14 mouse cellular contexts compared by ENCODE assay signal in the genomic region with DNA sequence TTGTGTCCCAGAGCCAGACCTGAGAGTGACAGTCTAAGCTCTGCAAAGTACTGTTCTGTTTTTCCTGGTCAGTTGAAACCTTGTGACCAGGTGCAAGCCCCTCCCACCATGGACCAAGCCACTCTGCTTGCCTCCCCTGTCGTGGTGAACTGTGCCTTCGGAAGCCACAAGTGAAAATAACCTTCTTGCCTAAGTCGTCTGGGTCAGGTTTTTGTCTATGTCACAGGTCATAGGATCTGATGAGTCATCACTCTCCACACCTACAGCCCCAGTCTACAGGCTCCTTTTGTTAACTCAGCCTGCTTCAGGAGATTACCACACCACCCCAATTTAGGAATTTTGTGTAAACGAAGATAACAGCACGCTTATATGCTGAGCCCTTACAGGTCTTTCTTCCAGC.
"Had no signal": no experiment of that assay in that cellular context is flagged by ENCODE, and none has a peak within 500 bp of the region (broad histone marks: within the 10 kb centered on the region; RNA-seq: fewer than 3 reads in every experiment).

No protein-coding gene starts in this region.

- H3K9me3 ChIP-seq: limb, embryonic 13.5 days; liver, embryonic 13.5 days; midbrain, embryonic 10.5 days; midbrain, embryonic 15.5 days; neural tube, embryonic 13.5 days; stomach, embryonic 15.5 days had no signal

- DNase-seq: kidney, adult 11 months; liver, embryonic 13.5 days; lung, adult 2 months; lung, postnatal 36 days; right cerebral cortex, postnatal 14 days; thymus, postnatal 36 days had no signal

- H3K27me3 ChIP-seq: limb, embryonic 13.5 days; liver, embryonic 13.5 days; midbrain, embryonic 15.5 days; neural tube, embryonic 13.5 days; stomach, embryonic 15.5 days had no signal

- ATAC-seq: lung, postnatal 0 days; midbrain, embryonic 15.5 days had no signal

- H3K27ac ChIP-seq: kidney, postnatal 0 days; layer of hippocampus, adult 2 months; limb, embryonic 13.5 days; liver, embryonic 13.5 days; midbrain, embryonic 10.5 days; midbrain, embryonic 15.5 days; neural tube, embryonic 13.5 days; stomach, embryonic 15.5 days had no signal

- H3K4me2 ChIP-seq: limb, embryonic 13.5 days; liver, embryonic 13.5 days; midbrain, embryonic 15.5 days; neural tube, embryonic 13.5 days; stomach, embryonic 15.5 days had no signal

- H3K9ac ChIP-seq: limb, embryonic 13.5 days; liver, embryonic 13.5 days; midbrain, embryonic 15.5 days; neural tube, embryonic 13.5 days; stomach, embryonic 15.5 days had no signal

- H3K4me1 ChIP-seq: limb, embryonic 13.5 days; liver, embryonic 13.5 days; midbrain, embryonic 10.5 days; midbrain, embryonic 15.5 days; neural tube, embryonic 13.5 days; stomach, embryonic 15.5 days had no signal

- H3K36me3 ChIP-seq: limb, embryonic 13.5 days; liver, embryonic 13.5 days; midbrain, embryonic 10.5 days; midbrain, embryonic 15.5 days; neural tube, embryonic 13.5 days; stomach, embryonic 15.5 days had no signal

- H3K4me3 ChIP-seq: layer of hippocampus, adult 2 months; limb, embryonic 13.5 days; liver, embryonic 13.5 days; midbrain, embryonic 10.5 days; midbrain, embryonic 15.5 days; neural tube, embryonic 13.5 days; stomach, embryonic 15.5 days had no signal
